Mouse (Mus musculus): ENCODE measurements around the gene Cacnb1. TPM values are rescaled to one million over a fixed set of nuclear protein-coding genes. Genes with fewer than 3 reads are reported as not detected.

The Cacnb1 gene
- polyA plus RNA-seq, 1 experiment = 5.7 TPM

- H3K36me3 ChIP-seq (ENCODE audit: control insufficient read depth, insufficient read depth, low read length) = no peaks in the 10 kb centered on the region
- H3K4me1 ChIP-seq (ENCODE audit: control insufficient read depth, insufficient read depth, insufficient read length, low read length) = no peaks in the 10 kb centered on the region
- peaks cover 3% of the 10 kb centered on the region; the same call in 1 of the 2 replicates for H3K27me3 ChIP-seq (ENCODE audit: control insufficient read depth, insufficient read depth, low read length)
- no peak overlapping the region for H3K4me3 ChIP-seq (ENCODE audit: low read depth, low read length)
- TF ChIP-seq POLR2A (IDR thresholded peaks at IDR 0.05; ENCODE audit: low read depth, low read length) = no peak
- no peak for TF ChIP-seq CTCF (IDR thresholded peaks at IDR 0.05; ENCODE audit: extremely low read depth, insufficient read length, insufficient replicate concordance, low read depth, low read length)
- no peak overlapping the region for H3K27ac ChIP-seq (ENCODE audit: insufficient read depth, low read depth, low read length)
- WGBS = 79% methylated on average over 2 of the region's 2 CpGs
These were observed 50.4 kb downstream of the Cacnb1 start for GRCm38 (mm10) chr11:97972434-97972833.

- Histone ChIP-seq H3K27me3 (ENCODE audit: control insufficient read depth, insufficient read depth, low read length) (peaks cover 3% of the 10 kb centered on the region; the same call in 1 of the 2 replicates), H3K4me3 (ENCODE audit: low read depth, low read length) (no peak overlapping the region), H3K27ac (ENCODE audit: insufficient read depth, low read depth, low read length) (no peak overlapping the region), H3K36me3 (ENCODE audit: control insufficient read depth, insufficient read depth, low read length) (no peaks in the 10 kb centered on the region), H3K4me1 (ENCODE audit: control insufficient read depth, insufficient read depth, insufficient read length, low read length) (no peaks in the 10 kb centered on the region)
- TF ChIP-seq POLR2A (IDR thresholded peaks at IDR 0.05; ENCODE audit: low read depth, low read length) = no peak
- 21% methylated on average over 7 of the region's 7 CpGs for WGBS
These were observed 51.6 kb downstream of the Cacnb1 start for GRCm38 (mm10) chr11:97971232-97971631.

- WGBS = 82% methylated on average over 7 of the region's 7 CpGs
- H3K4me3 ChIP-seq (ENCODE audit: low read depth, low read length) = no peak overlapping the region
- H3K27ac ChIP-seq (ENCODE audit: insufficient read depth, low read depth, low read length) = no peak overlapping the region
- peaks cover 3% of the 10 kb centered on the region; the same call in 1 of the 2 replicates for H3K27me3 ChIP-seq (ENCODE audit: control insufficient read depth, insufficient read depth, low read length)
- TF ChIP-seq CTCF (IDR thresholded peaks at IDR 0.05; ENCODE audit: extremely low read depth, insufficient read length, insufficient replicate concordance, low read depth, low read length) = no peak
- no peak for TF ChIP-seq POLR2A (IDR thresholded peaks at IDR 0.05; ENCODE audit: low read depth, low read length)
- H3K4me1 ChIP-seq (ENCODE audit: control insufficient read depth, insufficient read depth, insufficient read length, low read length) = no peaks in the 10 kb centered on the region
- no peaks in the 10 kb centered on the region for H3K36me3 ChIP-seq (ENCODE audit: control insufficient read depth, insufficient read depth, low read length)
These were observed 52.1 kb downstream of the Cacnb1 start for GRCm38 (mm10) chr11:97970771-97971170.

- Histone ChIP-seq H3K4me1 (ENCODE audit: control insufficient read depth, insufficient read depth, insufficient read length, low read length) (no peaks in the 10 kb centered on the region), H3K36me3 (ENCODE audit: control insufficient read depth, insufficient read depth, low read length) (no peaks in the 10 kb centered on the region), H3K4me3 (ENCODE audit: low read depth, low read length) (no peak overlapping the region), H3K27ac (ENCODE audit: insufficient read depth, low read depth, low read length) (no peak overlapping the region), H3K27me3 (ENCODE audit: control insufficient read depth, insufficient read depth, low read length) (peaks cover 3% of the 10 kb centered on the region; the same call in 1 of the 2 replicates)
- WGBS = 68% methylated on average over 5 of the region's 5 CpGs
- TF ChIP-seq CTCF (IDR thresholded peaks at IDR 0.05; ENCODE audit: extremely low read depth, insufficient read length, insufficient replicate concordance, low read depth, low read length) (no peak), POLR2A (IDR thresholded peaks at IDR 0.05; ENCODE audit: low read depth, low read length) (no peak)
These were observed 54.4 kb downstream of the Cacnb1 start for GRCm38 (mm10) chr11:97968385-97968784.

- 29% methylated on average over 2 of the region's 2 CpGs for WGBS
- Histone ChIP-seq H3K27me3 (ENCODE audit: control insufficient read depth, insufficient read depth, low read length) (peaks cover 3% of the 10 kb centered on the region; the same call in 1 of the 2 replicates), H3K27ac (ENCODE audit: insufficient read depth, low read depth, low read length) (no peak overlapping the region), H3K4me1 (ENCODE audit: control insufficient read depth, insufficient read depth, insufficient read length, low read length) (no peaks in the 10 kb centered on the region), H3K36me3 (ENCODE audit: control insufficient read depth, insufficient read depth, low read length) (no peaks in the 10 kb centered on the region), H3K4me3 (ENCODE audit: low read depth, low read length) (no peak overlapping the region)
- TF ChIP-seq CTCF (IDR thresholded peaks at IDR 0.05; ENCODE audit: extremely low read depth, insufficient read length, insufficient replicate concordance, low read depth, low read length) = no peak
- no peak for TF ChIP-seq POLR2A (IDR thresholded peaks at IDR 0.05; ENCODE audit: low read depth, low read length)
These were observed 55.7 kb downstream of the Cacnb1 start for GRCm38 (mm10) chr11:97967114-97967513.

GRCm38 (mm10) chr11:97960907-97961306, 61.9 kb downstream of the Cacnb1 start:
- Histone ChIP-seq H3K27me3 (ENCODE audit: control insufficient read depth, insufficient read depth, low read length) (no peaks in the 10 kb centered on the region), H3K36me3 (ENCODE audit: control insufficient read depth, insufficient read depth, low read length) (no peaks in the 10 kb centered on the region), H3K4me1 (ENCODE audit: control insufficient read depth, insufficient read depth, insufficient read length, low read length) (no peaks in the 10 kb centered on the region), H3K4me3 (ENCODE audit: low read depth, low read length) (no peak overlapping the region), H3K27ac (ENCODE audit: insufficient read depth, low read depth, low read length) (no peak overlapping the region)
- peak; percentile 41; the same call in 1 of the 2 replicates for TF ChIP-seq CTCF (IDR thresholded peaks at IDR 0.05; ENCODE audit: extremely low read depth, insufficient read length, insufficient replicate concordance, low read depth, low read length)
- no peak for TF ChIP-seq POLR2A (IDR thresholded peaks at IDR 0.05; ENCODE audit: low read depth, low read length)
- 83% methylated on average over 1 of the region's 1 CpGs for WGBS

- no peaks in the 10 kb centered on the region for H3K27me3 ChIP-seq (ENCODE audit: control insufficient read depth, insufficient read depth, low read length)
- WGBS = 74% methylated on average over 5 of the region's 5 CpGs
These were observed 63.5 kb downstream of the Cacnb1 start for GRCm38 (mm10) chr11:97959300-97959680.

More at GRCm38 (mm10) chr11:97959300-97959680, 63.5 kb downstream of the Cacnb1 start:
- no peaks in the 10 kb centered on the region for H3K36me3 ChIP-seq (ENCODE audit: control insufficient read depth, insufficient read depth, low read length)
- TF ChIP-seq POLR2A (IDR thresholded peaks at IDR 0.05; ENCODE audit: low read depth, low read length) = no peak
- TF ChIP-seq CTCF (IDR thresholded peaks at IDR 0.05; ENCODE audit: extremely low read depth, insufficient read length, insufficient replicate concordance, low read depth, low read length) = no peak
- H3K4me3 ChIP-seq (ENCODE audit: low read depth, low read length) = no peak overlapping the region
- no peaks in the 10 kb centered on the region for H3K4me1 ChIP-seq (ENCODE audit: control insufficient read depth, insufficient read depth, insufficient read length, low read length)
- H3K27ac ChIP-seq (ENCODE audit: insufficient read depth, low read depth, low read length) = no peak overlapping the region

Measured in small intestine, adult 2 months (tissue).